9 mouse cellular contexts compared by ENCODE assay signal in the genomic region with DNA sequence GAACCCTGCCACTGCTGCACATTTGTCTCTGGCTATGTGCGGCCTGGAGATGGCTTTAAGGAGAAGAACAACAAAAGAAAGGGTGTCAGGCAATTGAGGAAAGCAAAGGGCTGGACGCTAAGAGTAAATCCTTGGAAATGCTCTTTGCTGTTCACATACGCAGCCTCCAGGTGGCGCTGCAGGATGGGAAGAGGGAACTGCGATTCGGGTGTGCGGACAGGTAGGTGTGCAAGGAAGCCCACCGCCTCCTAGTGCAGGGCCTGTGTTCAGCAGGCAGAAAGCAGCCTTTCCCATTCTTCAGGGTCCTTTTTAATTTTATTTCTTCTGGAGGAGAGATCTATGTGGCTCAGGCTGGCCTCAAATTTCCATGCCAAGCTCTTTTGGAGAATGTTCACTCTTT. TPM values are rescaled to one million over a fixed set of nuclear protein-coding genes. Genes with fewer than 3 reads are reported as not detected.
DNase-seq lines count a peak whose midpoint lies in the region; ATAC-seq and TF ChIP-seq lines count a peak whose summit lies in the region.
"Had no signal": no experiment of that assay in that cellular context is flagged by ENCODE, and none has a peak within 500 bp of the region (broad histone marks: within the 10 kb centered on the region; RNA-seq: fewer than 3 reads in every experiment).

No protein-coding gene starts in this region.

- H3K27me3 ChIP-seq in liver, embryonic 12.5 days (replicated peaks): peaks cover 33% of the 10 kb centered on the region
- peaks cover 9% of the 10 kb centered on the region; the same call in 1 of the 2 replicates for H3K27me3 ChIP-seq in hindbrain, embryonic 16.5 days (replicated peaks; ENCODE audit: control insufficient read depth, insufficient read depth, low read length)
- H3K27me3 ChIP-seq in liver, adult 2 months (ENCODE audit: control insufficient read depth, insufficient read depth, low read length): no peaks in the 10 kb centered on the region

- H3K9me3 ChIP-seq in liver, embryonic 12.5 days (replicated peaks): no peaks in the 10 kb centered on the region
- no peaks in the 10 kb centered on the region for H3K9me3 ChIP-seq in hindbrain, embryonic 16.5 days (ENCODE audit: control insufficient read depth, low read length)
- H3K9me3 ChIP-seq: heart, embryonic 15.5 days had no signal

- no peaks in the 10 kb centered on the region for H3K36me3 ChIP-seq in liver, embryonic 12.5 days
- H3K36me3 ChIP-seq in hindbrain, embryonic 16.5 days (ENCODE audit: control insufficient read depth, insufficient read depth, low read length): no peaks in the 10 kb centered on the region
- H3K36me3 ChIP-seq in liver, adult 2 months (ENCODE audit: control insufficient read depth, insufficient read depth, low read length): no peaks in the 10 kb centered on the region
- H3K36me3 ChIP-seq: heart, embryonic 15.5 days had no signal

- no peak for ATAC-seq in liver, embryonic 12.5 days
- ATAC-seq in hindbrain, embryonic 16.5 days: peak; percentile 60

- H3K4me2 ChIP-seq in liver, embryonic 12.5 days: no peak overlapping the region
- H3K4me2 ChIP-seq in hindbrain, embryonic 16.5 days (ENCODE audit: low read length): no peak overlapping the region
- H3K4me2 ChIP-seq: heart, embryonic 15.5 days had no signal

- H3K27ac ChIP-seq in liver, embryonic 12.5 days: no peak overlapping the region
- H3K27ac ChIP-seq in hindbrain, embryonic 16.5 days (ENCODE audit: low read depth, low read length): no peak overlapping the region
- no peak overlapping the region for H3K27ac ChIP-seq in liver, adult 2 months (replicated peaks; ENCODE audit: insufficient read depth, low read depth, low read length)
- H3K27ac ChIP-seq: heart, embryonic 15.5 days had no signal

- TF ChIP-seq POLR2A in liver, adult 2 months (IDR thresholded peaks at IDR 0.05; ENCODE audit: extremely low read depth, insufficient read depth, low read length): no peak

- DNase-seq in liver: peak; percentile 70
- DNase-seq in adrenal gland, adult 2 months: peak; percentile 56
- peak; percentile 91 for DNase-seq in embryo, embryonic 10 days (ENCODE audit: low spot score)
- DNase-seq in liver, adult 2 months (ENCODE audit: extremely low read depth, low read depth, low spot score): peak; percentile 17
- peak; percentile 82 for DNase-seq in retina, postnatal 1 day
- peak; percentile 57 for DNase-seq in urinary bladder, postnatal 14 days (ENCODE audit: low spot score)

- no peak overlapping the region for H3K9ac ChIP-seq in liver, embryonic 12.5 days
- H3K9ac ChIP-seq in hindbrain, embryonic 16.5 days (ENCODE audit: low read depth, low read length): peak overlapping the region; percentile 23; the same call in 1 of the 2 replicates
- H3K9ac ChIP-seq in liver, adult 2 months (ENCODE audit: low read depth, low read length): no peak overlapping the region
- H3K9ac ChIP-seq: heart, embryonic 15.5 days had no signal

- H3K4me1 ChIP-seq in liver, embryonic 12.5 days: no peaks in the 10 kb centered on the region
- H3K4me1 ChIP-seq in hindbrain, embryonic 16.5 days (ENCODE audit: control insufficient read depth, insufficient read depth, low read depth, low read length): no peaks in the 10 kb centered on the region
- H3K4me1 ChIP-seq in liver, adult 2 months (ENCODE audit: control insufficient read depth, insufficient read depth, low read length): no peaks in the 10 kb centered on the region
- H3K4me1 ChIP-seq: heart, embryonic 15.5 days had no signal

- 4% methylated on average over 8 of the region's 8 CpGs for WGBS in liver, embryonic 12.5 days (ENCODE audit: insufficient replicate concordance)
- under 1% methylated on average over 8 of the region's 8 CpGs for WGBS in hindbrain, embryonic 16.5 days
- 3% methylated on average over 8 of the region's 8 CpGs for WGBS in liver, adult 2 months

- H3K4me3 ChIP-seq in liver, embryonic 12.5 days: no peak overlapping the region
- no peak overlapping the region for H3K4me3 ChIP-seq in hindbrain, embryonic 16.5 days (ENCODE audit: low read length)
- no peak overlapping the region for H3K4me3 ChIP-seq in liver, adult 2 months (ENCODE audit: insufficient read depth, low read depth, low read length)
- H3K4me3 ChIP-seq: heart, embryonic 15.5 days had no signal

- TF ChIP-seq CTCF in liver, adult 2 months (IDR thresholded peaks at IDR 0.05; ENCODE audit: low read depth, low read length): peak; percentile 96

- no peaks in the 10 kb centered on the region for H3K79me2 ChIP-seq in liver, adult 2 months (ENCODE audit: control insufficient read depth, insufficient read depth, low read length)

RNA-seq across cellular contexts. Expression of gene Tpsab1, which starts 11.4 kb away (rescaled TPM):
- not detected in 2 replicates for polyA plus RNA-seq in liver, embryonic 12.5 days (2016; fragmentation: Nextera tagmentation; extraction: Ambion mirVana)
- 1 to 10 TPM in 1 of 2 experiments, under 1 TPM in 1; 0.98 to 1.5 TPM for total RNA-seq in adrenal gland, adult 2 months (2021)
- 4.3 and 4.9 TPM in 2 replicates for polyA plus RNA-seq in adrenal gland, adult 2 months (2012; rRNA removed)
- polyA plus RNA-seq in hindbrain, embryonic 16.5 days (2015; fragmentation: Nextera tagmentation; extraction: Ambion mirVana): not detected in 2 replicates
- total RNA-seq in liver, adult 2 months (2014; rRNA removed): not detected in 2 replicates
- not detected in 2 replicates for polyA plus RNA-seq in liver, adult 2 months (2012; rRNA removed)

RNA-seq across cellular contexts. Expression of gene Prss29, which starts 15.5 kb away (rescaled TPM):
- polyA plus RNA-seq in liver, embryonic 12.5 days (2016; fragmentation: Nextera tagmentation; extraction: Ambion mirVana): not detected in 2 replicates
- not detected for total RNA-seq in adrenal gland, adult 2 months (2021)
- polyA plus RNA-seq in adrenal gland, adult 2 months (2012; rRNA removed): not detected in 2 replicates
- not detected in 2 replicates for polyA plus RNA-seq in hindbrain, embryonic 16.5 days (2015; fragmentation: Nextera tagmentation; extraction: Ambion mirVana)
- total RNA-seq in liver, adult 2 months (2014; rRNA removed): not detected in 2 replicates
- polyA plus RNA-seq in liver, adult 2 months (2012; rRNA removed): not detected in 2 replicates
- polyA plus RNA-seq: heart, embryonic 15.5 days had no signal

RNA-seq across cellular contexts. Expression of gene Prss28, which starts 25.5 kb away (rescaled TPM):
- polyA plus RNA-seq in liver, embryonic 12.5 days (2016; fragmentation: Nextera tagmentation; extraction: Ambion mirVana): not detected in 2 replicates
- total RNA-seq in adrenal gland, adult 2 months (2021): not detected
- not detected in 2 replicates for polyA plus RNA-seq in adrenal gland, adult 2 months (2012; rRNA removed)
- polyA plus RNA-seq in hindbrain, embryonic 16.5 days (2015; fragmentation: Nextera tagmentation; extraction: Ambion mirVana): not detected in 2 replicates
- not detected in 2 replicates for total RNA-seq in liver, adult 2 months (2014; rRNA removed)
- polyA plus RNA-seq in liver, adult 2 months (2012; rRNA removed): not detected in 2 replicates
- polyA plus RNA-seq: heart, embryonic 15.5 days had no signal

RNA-seq across cellular contexts. Expression of gene Tpsb2, which starts 32.2 kb away (rescaled TPM):
- polyA plus RNA-seq in liver, embryonic 12.5 days (2016; fragmentation: Nextera tagmentation; extraction: Ambion mirVana): 0.29 TPM in 1 of 2 replicates, not detected in the other
- 1 to 10 TPM; 2.8 to 3.8 TPM for total RNA-seq in adrenal gland, adult 2 months (2021)
- polyA plus RNA-seq in adrenal gland, adult 2 months (2012; rRNA removed): 10.0 and 18.1 TPM in 2 replicates
- 0.19 and 2.1 TPM in 2 replicates for polyA plus RNA-seq in hindbrain, embryonic 16.5 days (2015; fragmentation: Nextera tagmentation; extraction: Ambion mirVana)
- total RNA-seq in liver, adult 2 months (2014; rRNA removed): not detected in 2 replicates
- polyA plus RNA-seq in liver, adult 2 months (2012; rRNA removed): not detected in 2 replicates

RNA-seq across cellular contexts. Expression of gene Tpsg1, which starts 35.1 kb away (rescaled TPM):
- 0.42 and 0.69 TPM in 2 replicates for polyA plus RNA-seq in liver, embryonic 12.5 days (2016; fragmentation: Nextera tagmentation; extraction: Ambion mirVana)
- total RNA-seq in adrenal gland, adult 2 months (2021): not detected
- 0.20 and 0.75 TPM in 2 replicates for polyA plus RNA-seq in adrenal gland, adult 2 months (2012; rRNA removed)
- polyA plus RNA-seq in hindbrain, embryonic 16.5 days (2015; fragmentation: Nextera tagmentation; extraction: Ambion mirVana): 0.43 and 0.55 TPM in 2 replicates
- total RNA-seq in liver, adult 2 months (2014; rRNA removed): not detected in 2 replicates
- polyA plus RNA-seq in liver, adult 2 months (2012; rRNA removed): 0.12 TPM in 1 of 2 replicates, not detected in the other

Comparison
In these comparisons a context has a peak if more than half of its experiments do, and no peak if none do; other contexts are left out.
1. DNase-seq: peak in every context shown above with its lines; median percentile 91 in embryo, embryonic 10 days; 82 in retina, postnatal 1 day; 70 in liver; 57 in urinary bladder, postnatal 14 days; 56 in adrenal gland, adult 2 months; 17 in liver, adult 2 months.